Mouse (Mus musculus) embryonic facial prominence, embryonic 14.5 days (tissue): ENCODE results near the gene Gstm3. TPM values are rescaled to one million over a fixed set of nuclear protein-coding genes. Genes with fewer than 3 reads are reported as not detected.

Experiments used
- ATAC-seq: fragments of 200-750 bp; cut with Nextera tagmentation; 2 replicates; pipeline ENCODE4 v1.8.0; 2017; ENCODE audit warnings: low read depth, moderate number of reproducible peaks, moderate TSS enrichment
- DNase-seq: peaks from one replicate; pipeline ENCODE4 v3.0.0-alpha.2; 2015; ENCODE audit warnings: low spot score
- H3K27ac ChIP-seq: fragments of 300-500 bp; sonication (generic); replicated peaks from 2 replicates; pipeline ENCODE4 v1.5.1; 2014; ENCODE audit warnings: low read depth, mild to moderate bottlenecking, low read length, moderate library complexity
- H3K27me3 ChIP-seq: fragments of 300-500 bp; sonication (generic); replicated peaks from 2 replicates; pipeline ENCODE4 v1.6.1; 2014; ENCODE audit warnings: low read length; ENCODE audit not compliant: control insufficient read depth, insufficient read depth
- H3K36me3 ChIP-seq: fragments of 300-500 bp; sonication (generic); 2 replicates; pipeline ENCODE4 v1.6.1; 2014; ENCODE audit warnings: low read length, mixed read lengths; ENCODE audit not compliant: control insufficient read depth, insufficient read depth
- H3K4me1 ChIP-seq: fragments of 300-500 bp; sonication (generic); 2 replicates; pipeline ENCODE4 v1.6.1; 2014; ENCODE audit warnings: antibody characterized with exemption, low read length; ENCODE audit not compliant: control insufficient read depth, insufficient read depth
- H3K4me2 ChIP-seq: fragments of 300-500 bp; sonication (generic); 2 replicates; pipeline ENCODE4 v1.6.1; 2014; ENCODE audit warnings: low read depth, mild to moderate bottlenecking, low read length, moderate library complexity, mixed read lengths
- H3K4me3 ChIP-seq: fragments of 300-500 bp; sonication (generic); 2 replicates; pipeline ENCODE4 v1.5.1; 2014; ENCODE audit warnings: low read depth, mild to moderate bottlenecking, low read length
- H3K9ac ChIP-seq: fragments of 300-500 bp; sonication (generic); 2 replicates; pipeline ENCODE4 v1.6.1; 2014; ENCODE audit warnings: low read depth, mild to moderate bottlenecking, low read length, moderate library complexity, mixed read lengths
- H3K9me3 ChIP-seq: fragments of 300-500 bp; sonication (generic); 2 replicates; pipeline ENCODE4 v1.6.1; 2016; ENCODE audit warnings: low read length; ENCODE audit not compliant: control insufficient read depth
- WGBS: fragments of 180-500 bp; shearing (Covaris S2); extraction: QIAGEN DNeasy Blood & Tissue Kit; methylation state at CpG from one replicate; pipeline ENCODE4 v1.1.7; 2014; 5-methylcytosine and 5-hydroxymethylcytosine counted together
- polyA plus RNA-seq: library from polyadenylated mRNA; unstranded; fragments of >200 nt; fragmentation: Nextera tagmentation; extraction: Ambion mirVana; gene quantifications from 2 replicates; pipeline ENCODE4 v1.2.1, GENCODE M21; 2014

Gene Gstm3
- polyA plus RNA-seq, 1 experiment from 2014 or later: 0.17 TPM

GRCm38 (mm10) chr3:107943239-107943990 lies 25.7 kb downstream of the Gstm3 start, which contains the start of gene Gstm6:
Gene Gstm6 (minus strand): TSS chr3:107943749.
- Histone ChIP-seq H3K27me3 (no peaks in the 10 kb centered on the region), H3K36me3 (no peaks in the 10 kb centered on the region), H3K4me1 (no peaks in the 10 kb centered on the region), H3K9me3 (no peaks in the 10 kb centered on the region), H3K9ac (peak within 1 kb of the TSS; percentile 50), H3K4me2 (peak within 1 kb of the TSS; percentile 52), H3K4me3 (peak within 1 kb of the TSS; percentile 23), H3K27ac (no peak within 1 kb of the TSS)
- WGBS: 19% methylated on average over 19 of the region's 20 CpGs
- ATAC-seq (peak; percentile 85), DNase-seq (peak; percentile 82)

- H3K27me3 ChIP-seq: no peaks in the 10 kb centered on the region
- H3K9me3 ChIP-seq: no peaks in the 10 kb centered on the region
- no peaks in the 10 kb centered on the region for H3K36me3 ChIP-seq
- no peaks in the 10 kb centered on the region for H3K4me1 ChIP-seq
- no peak overlapping the region for H3K9ac ChIP-seq
- no peak for DNase-seq
- no peak overlapping the region for H3K4me3 ChIP-seq
- no peak for ATAC-seq
- 64% methylated on average over 4 of the region's 4 CpGs for WGBS
- no peak overlapping the region for H3K4me2 ChIP-seq
- H3K27ac ChIP-seq: no peak overlapping the region
These were observed 27.8 kb downstream of the Gstm3 start for GRCm38 (mm10) chr3:107941261-107941660.

DNA sequence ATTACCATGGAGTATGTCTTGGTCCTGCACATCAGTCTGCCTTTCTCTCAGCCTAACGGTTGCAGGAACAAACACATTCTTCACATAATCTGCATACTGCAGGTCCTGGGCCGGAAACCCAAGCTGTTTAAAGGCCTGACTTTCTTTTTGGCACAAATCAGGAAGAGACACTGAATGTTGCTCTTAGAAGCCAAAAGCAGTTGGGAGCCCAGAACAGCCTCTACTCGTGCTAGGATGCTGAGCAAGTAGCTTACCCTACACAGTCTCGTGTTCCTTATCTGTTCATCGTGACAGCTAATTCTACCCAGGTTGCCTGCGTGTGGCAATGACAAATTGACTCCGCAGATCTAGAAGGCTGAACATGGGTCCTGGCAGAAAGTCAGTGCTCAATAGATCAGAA lies 28.6 kb downstream of the Gstm3 start:
- no peak overlapping the region for H3K4me2 ChIP-seq
- H3K9ac ChIP-seq: no peak overlapping the region
- no peak overlapping the region for H3K27ac ChIP-seq
- no peaks in the 10 kb centered on the region for H3K4me1 ChIP-seq
- H3K27me3 ChIP-seq: no peaks in the 10 kb centered on the region
- H3K4me3 ChIP-seq: no peak overlapping the region
- no peaks in the 10 kb centered on the region for H3K9me3 ChIP-seq
- 70% methylated on average over 7 of the region's 7 CpGs for WGBS
- H3K36me3 ChIP-seq: no peaks in the 10 kb centered on the region
- DNase-seq: no peak
- no peak for ATAC-seq

DNA sequence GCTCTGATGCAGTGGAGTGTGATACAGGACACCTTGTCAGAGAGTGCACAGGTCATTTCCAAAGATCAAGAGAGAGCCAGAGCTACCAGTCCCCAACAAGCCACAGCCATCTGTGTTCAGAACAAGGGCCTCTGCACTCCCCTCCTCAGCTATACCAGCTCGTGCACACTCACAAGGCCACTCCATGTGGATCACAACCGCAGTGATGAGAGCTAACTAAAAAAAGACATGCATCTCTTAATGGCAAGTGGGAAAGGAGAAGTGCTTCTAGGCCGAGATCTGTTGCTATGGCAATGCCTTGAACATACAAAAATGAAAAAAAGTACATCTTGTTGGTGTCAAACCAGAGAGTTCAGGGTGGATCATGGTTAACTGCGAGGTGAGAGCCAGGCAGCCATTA lies 29.3 kb downstream of the Gstm3 start:
- WGBS: 73% methylated on average over 4 of the region's 4 CpGs
- Histone ChIP-seq H3K9me3 (no peaks in the 10 kb centered on the region), H3K9ac (no peak overlapping the region), H3K4me3 (no peak overlapping the region), H3K4me1 (no peaks in the 10 kb centered on the region), H3K27me3 (no peaks in the 10 kb centered on the region), H3K36me3 (no peaks in the 10 kb centered on the region), H3K27ac (no peak overlapping the region), H3K4me2 (no peak overlapping the region)
- ATAC-seq (no peak), DNase-seq (no peak)

DNA sequence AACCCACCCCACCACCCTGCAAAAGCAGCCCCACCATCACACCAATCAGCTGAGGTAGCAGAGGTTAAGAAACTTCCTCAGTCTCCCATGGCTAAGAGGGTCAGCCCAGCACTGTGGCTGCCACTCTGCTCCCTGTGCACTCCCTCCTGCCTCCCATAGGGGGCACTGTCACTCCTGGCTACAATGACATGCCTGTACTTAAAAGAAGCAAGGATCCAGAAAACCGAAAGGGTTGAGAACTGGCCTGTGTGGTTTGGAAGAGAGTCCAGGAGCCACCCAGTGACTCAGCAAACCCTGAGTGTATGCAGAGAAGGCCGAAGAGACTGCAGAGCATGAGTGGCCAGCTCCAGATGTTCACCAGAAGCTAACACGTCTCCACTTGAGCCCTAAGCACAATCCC lies 29.7 kb downstream of the Gstm3 start:
- no peaks in the 10 kb centered on the region for H3K4me1 ChIP-seq
- peak; percentile 56 for DNase-seq
- H3K4me3 ChIP-seq: no peak overlapping the region
- WGBS: 47% methylated on average over 3 of the region's 3 CpGs
- H3K9me3 ChIP-seq: no peaks in the 10 kb centered on the region
- H3K9ac ChIP-seq: no peak overlapping the region
- H3K36me3 ChIP-seq: no peaks in the 10 kb centered on the region
- H3K27ac ChIP-seq: no peak overlapping the region
- ATAC-seq: peak; percentile 31; the same call in 1 of the 2 replicates
- no peak overlapping the region for H3K4me2 ChIP-seq
- H3K27me3 ChIP-seq: no peaks in the 10 kb centered on the region

GRCm38 (mm10) chr3:107935888-107936287 lies 33.2 kb downstream of the Gstm3 start:
- Histone ChIP-seq H3K27ac (no peak overlapping the region), H3K9me3 (no peaks in the 10 kb centered on the region), H3K4me3 (no peak overlapping the region), H3K9ac (no peak overlapping the region), H3K4me1 (no peaks in the 10 kb centered on the region), H3K4me2 (no peak overlapping the region), H3K36me3 (no peaks in the 10 kb centered on the region), H3K27me3 (no peaks in the 10 kb centered on the region)
- DNase-seq (no peak), ATAC-seq (no peak)
- WGBS: 58% methylated on average over 3 of the region's 3 CpGs

DNA sequence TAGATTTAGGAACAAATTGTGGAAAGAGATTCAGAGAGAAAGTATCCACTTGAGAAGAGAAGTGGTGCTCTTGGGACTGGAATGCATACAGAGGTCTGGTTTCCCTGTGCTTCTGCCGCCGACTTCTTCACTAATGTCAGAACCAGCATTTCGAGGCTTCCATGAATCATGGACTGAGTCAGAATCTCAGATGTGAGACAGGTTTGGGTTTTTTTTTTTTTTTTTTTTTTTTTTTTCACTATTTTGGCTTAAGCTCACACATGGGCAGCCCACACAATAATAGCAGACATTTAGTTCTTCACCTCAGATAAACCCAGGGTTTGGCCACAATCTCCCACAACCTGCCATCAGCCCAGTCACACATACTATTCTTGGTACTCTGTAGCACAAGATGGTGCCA lies 33.8 kb downstream of the Gstm3 start:
- Histone ChIP-seq H3K4me2 (no peak overlapping the region), H3K27me3 (no peaks in the 10 kb centered on the region), H3K9ac (no peak overlapping the region), H3K27ac (no peak overlapping the region), H3K9me3 (no peaks in the 10 kb centered on the region), H3K36me3 (no peaks in the 10 kb centered on the region), H3K4me1 (no peaks in the 10 kb centered on the region), H3K4me3 (no peak overlapping the region)
- WGBS: 82% methylated on average over 3 of the region's 3 CpGs
- DNase-seq: no peak
- no peak for ATAC-seq

DNA sequence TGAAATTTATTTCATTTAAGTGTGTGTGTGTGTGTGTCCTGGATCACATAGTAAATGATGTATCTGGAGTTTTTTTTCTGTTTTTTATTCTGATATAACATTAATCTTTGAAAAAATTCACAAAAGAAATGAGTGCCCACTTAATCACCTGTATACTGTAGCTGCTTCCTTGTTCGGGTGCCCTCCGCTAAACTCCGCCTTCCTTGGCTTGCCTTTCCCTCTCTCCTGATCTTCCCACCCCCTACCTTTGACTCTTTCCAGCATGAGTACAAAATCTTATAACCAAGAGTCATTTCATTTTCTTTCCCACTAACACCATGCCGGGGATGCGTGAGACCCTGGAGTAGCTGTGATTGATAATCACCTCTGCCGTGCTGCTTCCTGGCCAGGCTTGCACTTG lies 37.0 kb downstream of the Gstm3 start:
- no peak overlapping the region for H3K4me2 ChIP-seq
- no peaks in the 10 kb centered on the region for H3K4me1 ChIP-seq
- WGBS: 80% methylated on average over 6 of the region's 6 CpGs
- no peaks in the 10 kb centered on the region for H3K27me3 ChIP-seq
- H3K4me3 ChIP-seq: no peak overlapping the region
- H3K27ac ChIP-seq: no peak overlapping the region
- H3K9ac ChIP-seq: no peak overlapping the region
- ATAC-seq (peak; percentile 4; the same call in 1 of the 2 replicates), DNase-seq (no peak)
- no peaks in the 10 kb centered on the region for H3K9me3 ChIP-seq
- H3K36me3 ChIP-seq: no peaks in the 10 kb centered on the region

DNA sequence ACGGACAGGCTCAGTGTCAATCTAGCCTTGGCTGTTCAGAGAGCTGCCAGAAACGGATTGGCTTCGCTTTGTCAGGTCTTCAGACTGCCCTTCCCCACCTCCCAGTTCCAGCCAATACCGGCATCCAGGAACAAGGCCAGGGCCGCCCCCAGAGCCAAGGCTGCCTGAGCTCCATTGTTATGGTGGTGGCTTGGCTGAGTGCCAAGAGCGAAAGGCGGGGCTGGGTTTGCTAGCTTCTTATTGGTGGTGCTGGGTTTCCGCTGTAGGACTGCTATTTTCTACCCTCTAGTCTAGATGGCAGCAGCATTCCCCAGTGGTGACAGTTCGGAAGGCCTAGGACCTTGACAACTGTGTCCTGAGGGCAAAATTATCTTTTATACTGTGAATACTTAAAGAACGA lies 37.4 kb downstream of the Gstm3 start, which contains the start of gene Gstm7:
Gstm7 (minus strand) TSS at position 148 of the 400 bp plus-strand sequence.
- no peaks in the 10 kb centered on the region for H3K27me3 ChIP-seq
- no peak within 1 kb of the TSS; the same call in 1 of the 2 replicates for H3K27ac ChIP-seq
- peak within 1 kb of the TSS; percentile 44 for H3K4me2 ChIP-seq
- DNase-seq: peak; percentile 98
- no peaks in the 10 kb centered on the region for H3K4me1 ChIP-seq
- H3K9ac ChIP-seq: peak within 1 kb of the TSS; percentile 43
- peak within 1 kb of the TSS; percentile 10; the same call in 1 of the 2 replicates for H3K4me3 ChIP-seq
- no peaks in the 10 kb centered on the region for H3K36me3 ChIP-seq
- no peaks in the 10 kb centered on the region for H3K9me3 ChIP-seq
- ATAC-seq: peak; percentile 97
- 5% methylated on average over 10 of the region's 10 CpGs for WGBS
